Comparison of ENCODE assay signal across 15 mouse cellular contexts in genomic region chr5:67301722-67302331, GRCm38 (mm10). TPM values are rescaled to one million over a fixed set of nuclear protein-coding genes. Genes with fewer than 3 reads are reported as not detected.
DNase-seq lines count a peak whose midpoint lies in the region; ATAC-seq and TF ChIP-seq lines count a peak whose summit lies in the region.
"Had no signal": no experiment of that assay in that cellular context is flagged by ENCODE, and none has a peak within 500 bp of the region (broad histone marks: within the 10 kb centered on the region; RNA-seq: fewer than 3 reads in every experiment).

No protein-coding gene starts in this region.

- H3K4me1 ChIP-seq in lung, postnatal 0 days (ENCODE audit: insufficient read depth, low read depth, low read length) = no peaks in the 10 kb centered on the region
- H3K4me1 ChIP-seq: midbrain, embryonic 13.5 days had no signal

- TF ChIP-seq EP300 in lung, postnatal 0 days (IDR thresholded peaks at IDR 0.05) = peak; percentile 66

- no peaks in the 10 kb centered on the region for H3K36me3 ChIP-seq in lung, postnatal 0 days (ENCODE audit: insufficient read depth, low read length)
- H3K36me3 ChIP-seq: midbrain, embryonic 13.5 days had no signal

- no peak overlapping the region for H3K4me3 ChIP-seq in lung, postnatal 0 days (ENCODE audit: low read depth, low read length)
- H3K4me3 ChIP-seq: midbrain, embryonic 13.5 days had no signal

- DNase-seq in embryo, embryonic 10.5 days (ENCODE audit: low spot score) = peak; percentile 6
- DNase-seq in embryo, embryonic 11 days = no peak
- peak; percentile 37 for DNase-seq in lung, postnatal 0 days (ENCODE audit: low spot score)
- DNase-seq in lung, postnatal 4 days = no peak
- DNase-seq in T-cell, adult 2 months (ENCODE audit: low spot score) = no peak
- DNase-seq in thymus, postnatal 4 days = no peak
- DNase-seq in kidney, postnatal 25 days = no peak
- DNase-seq: adrenal gland, adult 2 months; cerebellum, adult 9-11 months; heart, adult 11 months; heart, postnatal 14 days; liver, postnatal 0 days had no signal

- no peaks in the 10 kb centered on the region for H3K27me3 ChIP-seq in lung, postnatal 0 days (replicated peaks; ENCODE audit: insufficient read depth, low read length)
- H3K27me3 ChIP-seq: midbrain, embryonic 13.5 days; Patski had no signal

- TF ChIP-seq CTCF in lung, postnatal 0 days (IDR thresholded peaks at IDR 0.05) = no peak

- ATAC-seq in lung, postnatal 0 days = 0 out of 2 replicates have a peak, but pooled peaks have one; percentile 12
- peak; percentile 27 for ATAC-seq in common myeloid progenitor, adult 5-6 weeks (replicated peaks; ENCODE audit: low read depth, poor library complexity, severe bottlenecking)
- ATAC-seq: liver, postnatal 0 days; midbrain, embryonic 13.5 days; Patski had no signal

- H3K4me2 ChIP-seq in lung, postnatal 0 days (replicated peaks; ENCODE audit: low read depth, low read length) = no peak overlapping the region
- H3K4me2 ChIP-seq: midbrain, embryonic 13.5 days had no signal

- H3K27ac ChIP-seq in lung, postnatal 0 days (ENCODE audit: low read length) = no peak overlapping the region
- H3K27ac ChIP-seq: midbrain, embryonic 13.5 days had no signal

- H3K9me3 ChIP-seq in lung, postnatal 0 days (ENCODE audit: low read length) = no peaks in the 10 kb centered on the region
- H3K9me3 ChIP-seq: midbrain, embryonic 13.5 days had no signal

- 57% methylated on average over 8 of the region's 8 CpGs for WGBS in lung, postnatal 0 days

- H3K9ac ChIP-seq in lung, postnatal 0 days (replicated peaks; ENCODE audit: low read depth) = no peak overlapping the region
- H3K9ac ChIP-seq: liver, postnatal 0 days; midbrain, embryonic 13.5 days had no signal

RNA-seq across cellular contexts. Expression of gene Slc30a9, which starts 4.9 kb away (rescaled TPM):
- 68.0 and 79.1 TPM in 2 replicates for polyA plus RNA-seq in lung, postnatal 0 days (2015; fragmentation: Nextera tagmentation; extraction: Ambion mirVana)
- 25.6 and 27.5 TPM in 2 replicates for total RNA-seq in common myeloid progenitor, adult 5-6 weeks (2017)

RNA-seq across cellular contexts. Expression of gene Tmem33, which starts 41.5 kb away (rescaled TPM):
- 83.5 and 86.8 TPM in 2 replicates for polyA plus RNA-seq in lung, postnatal 0 days (2015; fragmentation: Nextera tagmentation; extraction: Ambion mirVana)
- total RNA-seq in common myeloid progenitor, adult 5-6 weeks (2017) = 35.6 and 56.3 TPM in 2 replicates

Comparison
In these comparisons a context has a peak if more than half of its experiments do, and no peak if none do; other contexts are left out.
1. DNase-seq: peak in embryo, embryonic 10.5 days (single experiment) and lung, postnatal 0 days (single experiment); none in embryo, embryonic 11 days (single experiment), lung, postnatal 4 days (0 of 2), T-cell, adult 2 months (single experiment), thymus, postnatal 4 days (single experiment) and kidney, postnatal 25 days (0 of 2).